Mouse (Mus musculus): ENCODE data around the gene Rin2.

Rin2 gene

GRCm38 (mm10) chr2:145793702-145794101 is 118.7 kb downstream of the Rin2 start:
- DNase-seq, result no peak

GRCm38 (mm10) chr2:145794318-145794954 is 119.4 kb downstream of the Rin2 start:
- DNase-seq, result peak; percentile 75

- DNase-seq, result peak; percentile 51
These were observed 122.8 kb downstream of the Rin2 start for GRCm38 (mm10) chr2:145797851-145798250.

- no peak for DNase-seq
These were observed 123.9 kb downstream of the Rin2 start for GRCm38 (mm10) chr2:145798954-145799353.

GRCm38 (mm10) chr2:145801322-145802052 is 126.5 kb downstream of the Rin2 start:
- DNase-seq, result peak; percentile 56

GRCm38 (mm10) chr2:145802626-145803025 is 127.6 kb downstream of the Rin2 start:
- no peak for DNase-seq

- no peak for DNase-seq
These were observed 128.9 kb downstream of the Rin2 start for GRCm38 (mm10) chr2:145803822-145804342.

- DNase-seq, result no peak
These were observed 129.5 kb downstream of the Rin2 start for GRCm38 (mm10) chr2:145804524-145804923.

GRCm38 (mm10) chr2:145807276-145807675 is 132.3 kb downstream of the Rin2 start:
- no peak for DNase-seq

GRCm38 (mm10) chr2:145808251-145808650 is 133.2 kb downstream of the Rin2 start:
- DNase-seq, result no peak

GRCm38 (mm10) chr2:145808667-145809066 is 133.7 kb downstream of the Rin2 start:
- no peak for DNase-seq

GRCm38 (mm10) chr2:145810676-145811075 is 135.7 kb downstream of the Rin2 start:
- no peak for DNase-seq

- DNase-seq, result no peak
These were observed 137.8 kb downstream of the Rin2 start for GRCm38 (mm10) chr2:145812818-145813217.

- no peak for DNase-seq
These were observed 142.2 kb downstream of the Rin2 start for GRCm38 (mm10) chr2:145817195-145817594.

- peak; percentile 41 for DNase-seq
These were observed 147.2 kb downstream of the Rin2 start for GRCm38 (mm10) chr2:145822013-145822782.

GRCm38 (mm10) chr2:145822783-145823729 is 148.0 kb downstream of the Rin2 start:
- DNase-seq, result no peak

GRCm38 (mm10) chr2:145824749-145825148 is 149.7 kb downstream of the Rin2 start:
- DNase-seq, result no peak

- no peak for DNase-seq
These were observed 150.2 kb downstream of the Rin2 start for GRCm38 (mm10) chr2:145825221-145825620.

GRCm38 (mm10) chr2:145827930-145828329 is 152.9 kb downstream of the Rin2 start:
- no peak for DNase-seq

- DNase-seq, result no peak
These were observed 153.6 kb downstream of the Rin2 start for GRCm38 (mm10) chr2:145828603-145829002.

- DNase-seq, result no peak
These were observed 154.2 kb downstream of the Rin2 start for GRCm38 (mm10) chr2:145829231-145829630.

- DNase-seq, result no peak
These were observed 155.4 kb downstream of the Rin2 start for GRCm38 (mm10) chr2:145830417-145830816.
